Mouse (Mus musculus) limb, embryonic 11.5 days (tissue): ENCODE measurements at regions not wholly inside any gene's neighbourhood (a gene's known extent, or its start where the extent isn't known, plus 50 kb on each side); places are given as distances from the start of the nearest gene placed in this dataset.

ENCODE experiments used
- ATAC-seq: fragments of 200-750 bp; cut with Nextera tagmentation; 2 replicates; pipeline ENCODE4 v1.8.0; 2017; ENCODE audit warnings: low read depth; ENCODE audit not compliant: insufficient number of reproducible peaks, low FRiP score, low TSS enrichment
- DNase-seq: peaks from one replicate; pipeline ENCODE4 v3.0.0-alpha.2; 2015; ENCODE audit warnings: low spot score
- H3K27ac ChIP-seq: fragments of 300-500 bp; sonication (generic); replicated peaks from 2 replicates; pipeline ENCODE4 v1.5.1; 2014; ENCODE audit warnings: low read depth, mild to moderate bottlenecking, low read length
- H3K27me3 ChIP-seq: fragments of 300-500 bp; sonication (generic); 2 replicates; pipeline ENCODE4 v1.6.1; 2014; ENCODE audit warnings: mild to moderate bottlenecking, low read length, mixed read lengths; ENCODE audit not compliant: control insufficient read depth, insufficient read depth
- H3K36me3 ChIP-seq: fragments of 300-500 bp; sonication (generic); 2 replicates; pipeline ENCODE4 v1.6.1; 2014; ENCODE audit warnings: mild to moderate bottlenecking, low read length, moderate library complexity, mixed read lengths; ENCODE audit not compliant: control insufficient read depth, insufficient read depth
- H3K4me1 ChIP-seq: fragments of 300-500 bp; sonication (generic); 2 replicates; pipeline ENCODE4 v1.6.1; 2014; ENCODE audit warnings: low read length, mixed read lengths; ENCODE audit not compliant: control insufficient read depth, insufficient read depth
- H3K4me2 ChIP-seq: fragments of 300-500 bp; sonication (generic); 2 replicates; pipeline ENCODE4 v1.6.1; 2014; ENCODE audit warnings: low read depth, mild to moderate bottlenecking, moderate library complexity; ENCODE audit not compliant: severe bottlenecking
- H3K4me3 ChIP-seq: fragments of 300-500 bp; sonication (generic); 2 replicates; pipeline ENCODE4 v1.5.1; 2014; ENCODE audit warnings: low read depth, low read length
- H3K9ac ChIP-seq: fragments of 300-500 bp; sonication (generic); 2 replicates; pipeline ENCODE4 v1.6.1; 2014; ENCODE audit warnings: mild to moderate bottlenecking, low read length
- H3K9me3 ChIP-seq: fragments of 300-500 bp; sonication (generic); 2 replicates; pipeline ENCODE4 v1.6.1; 2016; ENCODE audit warnings: low read length; ENCODE audit not compliant: control insufficient read depth
- WGBS: fragments of 180-500 bp; shearing (Covaris S2); extraction: QIAGEN DNeasy Blood & Tissue Kit; methylation state at CpG from one replicate; pipeline ENCODE4 v1.1.7; 2014; 5-methylcytosine and 5-hydroxymethylcytosine counted together

DNA sequence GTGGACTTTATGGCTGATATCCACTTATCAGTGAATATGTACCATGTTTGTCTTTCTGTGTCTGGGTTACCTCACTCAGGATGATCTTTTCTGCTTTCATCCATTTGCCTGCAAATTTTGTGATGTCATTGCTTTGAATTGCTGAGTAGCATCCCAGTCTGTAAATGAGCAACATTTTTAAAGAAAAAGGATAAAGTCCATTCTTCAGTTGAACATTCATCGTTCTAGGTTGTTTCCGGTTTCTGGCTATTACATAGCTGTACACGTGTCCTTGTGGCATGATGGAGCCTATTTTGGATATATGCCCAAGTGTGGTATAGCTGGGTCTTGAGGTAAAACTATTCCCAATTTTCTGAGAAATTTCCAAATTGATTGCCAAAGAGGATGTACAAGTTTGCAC is 107.9 kb upstream of the Ccdc122 start:
- no peaks in the 10 kb centered on the region for H3K9me3 ChIP-seq
- no peak overlapping the region for H3K9ac ChIP-seq
- 93% methylated on average over 3 of the region's 3 CpGs for WGBS
- ATAC-seq (no peak), DNase-seq (no peak)
- H3K36me3 ChIP-seq = no peaks in the 10 kb centered on the region
- no peaks in the 10 kb centered on the region for H3K4me1 ChIP-seq
- H3K27me3 ChIP-seq = no peaks in the 10 kb centered on the region
- H3K4me2 ChIP-seq = no peak overlapping the region
- H3K4me3 ChIP-seq = no peak overlapping the region
- H3K27ac ChIP-seq = no peak overlapping the region

DNA sequence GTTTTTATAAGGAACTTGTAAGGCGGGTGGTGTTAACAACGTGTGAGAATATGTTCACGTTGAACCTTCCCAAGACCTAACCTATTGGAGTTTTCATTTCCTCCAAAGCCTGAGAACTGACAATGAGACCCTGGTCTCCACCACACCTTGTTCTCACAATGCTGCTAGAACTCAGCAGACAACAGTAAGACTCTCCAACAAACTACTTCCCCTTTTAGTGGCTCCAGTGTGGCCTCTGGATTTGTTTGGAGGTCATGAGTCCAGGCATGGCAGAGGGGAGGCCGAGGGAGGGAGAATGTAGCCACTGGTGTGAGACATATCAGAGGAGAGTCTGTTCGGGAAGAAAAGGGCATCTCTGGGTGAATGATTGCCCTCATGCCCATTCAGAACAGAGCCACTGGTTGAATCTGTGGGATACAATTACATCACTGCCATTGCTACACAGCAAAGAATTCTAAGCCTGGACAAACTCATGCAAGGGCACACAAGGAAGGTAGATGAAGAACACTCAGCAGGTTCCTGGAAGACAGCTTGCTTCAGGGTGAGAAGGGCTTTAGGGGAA is 109.2 kb upstream of the Ccdc122 start:
- 85% methylated on average over 5 of the region's 5 CpGs for WGBS
- Histone ChIP-seq H3K4me2 (no peak overlapping the region), H3K27ac (no peak overlapping the region), H3K4me3 (no peak overlapping the region), H3K4me1 (no peaks in the 10 kb centered on the region), H3K9ac (no peak overlapping the region), H3K9me3 (no peaks in the 10 kb centered on the region), H3K27me3 (no peaks in the 10 kb centered on the region), H3K36me3 (no peaks in the 10 kb centered on the region)
- DNase-seq = no peak
- no peak for ATAC-seq

DNA sequence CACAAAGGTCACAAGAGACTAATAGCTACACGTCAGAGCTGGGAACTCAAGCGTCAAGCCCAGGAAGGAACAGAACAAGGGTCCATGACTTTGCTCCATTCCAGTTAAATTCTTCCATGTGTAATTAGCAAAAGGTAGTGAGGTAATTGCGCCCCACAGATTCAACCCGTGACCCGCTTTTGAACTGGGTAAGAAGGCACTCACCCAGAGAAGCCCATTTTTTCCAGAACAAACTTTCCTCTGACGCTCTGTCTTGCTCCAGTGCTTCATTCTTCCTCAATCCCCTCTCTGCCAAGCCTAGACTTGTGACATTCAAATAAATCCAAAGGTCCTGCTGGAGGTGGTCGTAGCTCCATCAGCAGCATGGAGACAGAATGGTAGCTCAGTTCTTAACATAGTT is 110.2 kb upstream of the Ccdc122 start:
- Histone ChIP-seq H3K27ac (no peak overlapping the region), H3K9ac (no peak overlapping the region), H3K27me3 (no peaks in the 10 kb centered on the region), H3K36me3 (no peaks in the 10 kb centered on the region), H3K9me3 (no peaks in the 10 kb centered on the region), H3K4me1 (no peaks in the 10 kb centered on the region), H3K4me2 (no peak overlapping the region), H3K4me3 (no peak overlapping the region)
- ATAC-seq (no peak), DNase-seq (no peak)
- WGBS = 89% methylated on average over 7 of the region's 7 CpGs

DNA sequence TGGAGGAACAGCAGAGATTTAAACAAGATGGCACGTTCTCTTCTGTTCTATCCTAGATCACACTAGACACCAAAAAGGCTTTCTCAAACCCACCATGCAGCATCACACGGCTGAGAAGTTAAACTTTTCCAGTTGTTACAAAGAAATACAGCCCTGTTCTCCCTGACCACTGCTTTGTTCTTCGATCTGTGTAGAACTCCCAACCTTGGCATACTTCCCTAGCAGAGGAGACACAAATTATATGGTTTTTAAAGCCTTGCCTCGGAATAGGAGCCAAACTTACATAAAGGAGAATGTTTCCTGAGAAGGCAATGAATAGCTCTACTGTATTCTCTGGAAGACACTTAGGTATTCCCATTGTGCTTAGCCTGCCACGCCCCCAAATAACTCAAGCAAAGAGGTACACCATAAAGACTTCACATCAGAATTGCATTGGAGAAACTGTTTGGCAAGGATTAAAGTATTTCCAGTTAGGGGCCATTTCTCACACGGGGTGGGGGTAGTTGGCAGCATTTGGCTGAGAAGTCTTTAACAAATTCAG is 114.1 kb upstream of the Ccdc122 start:
- ATAC-seq (no peak), DNase-seq (no peak)
- Histone ChIP-seq H3K27me3 (no peaks in the 10 kb centered on the region), H3K9ac (no peak overlapping the region), H3K27ac (no peak overlapping the region), H3K4me3 (no peak overlapping the region), H3K9me3 (no peaks in the 10 kb centered on the region), H3K36me3 (no peaks in the 10 kb centered on the region), H3K4me2 (no peak overlapping the region), H3K4me1 (no peaks in the 10 kb centered on the region)
- WGBS = 84% methylated on average over 6 of the region's 6 CpGs

DNA sequence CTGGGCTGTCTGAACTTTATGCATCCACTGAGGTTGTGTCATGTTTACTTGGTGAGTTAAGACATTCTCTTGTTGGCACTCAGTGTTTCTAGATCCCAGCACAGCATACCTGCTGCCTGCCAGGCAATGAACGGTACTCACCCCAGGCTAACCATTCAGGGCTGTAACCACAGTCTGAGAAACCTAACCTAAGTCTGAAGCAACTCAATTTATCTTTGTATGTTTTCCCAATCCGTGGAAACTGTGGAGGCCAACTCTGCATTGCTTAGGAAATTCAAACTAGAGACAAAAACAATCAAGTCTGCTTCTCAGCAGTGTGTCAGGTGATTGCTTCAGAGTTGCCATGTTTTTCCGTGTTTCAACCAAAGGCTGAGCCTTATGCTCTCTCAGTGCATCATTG is 118.5 kb upstream of the Ccdc122 start:
- Histone ChIP-seq H3K27me3 (no peaks in the 10 kb centered on the region), H3K4me3 (no peak overlapping the region), H3K36me3 (no peaks in the 10 kb centered on the region), H3K9ac (no peak overlapping the region), H3K27ac (no peak overlapping the region), H3K4me1 (no peaks in the 10 kb centered on the region), H3K4me2 (no peak overlapping the region), H3K9me3 (no peaks in the 10 kb centered on the region)
- WGBS = 76% methylated on average over 3 of the region's 3 CpGs
- DNase-seq (no peak), ATAC-seq (no peak)

DNA sequence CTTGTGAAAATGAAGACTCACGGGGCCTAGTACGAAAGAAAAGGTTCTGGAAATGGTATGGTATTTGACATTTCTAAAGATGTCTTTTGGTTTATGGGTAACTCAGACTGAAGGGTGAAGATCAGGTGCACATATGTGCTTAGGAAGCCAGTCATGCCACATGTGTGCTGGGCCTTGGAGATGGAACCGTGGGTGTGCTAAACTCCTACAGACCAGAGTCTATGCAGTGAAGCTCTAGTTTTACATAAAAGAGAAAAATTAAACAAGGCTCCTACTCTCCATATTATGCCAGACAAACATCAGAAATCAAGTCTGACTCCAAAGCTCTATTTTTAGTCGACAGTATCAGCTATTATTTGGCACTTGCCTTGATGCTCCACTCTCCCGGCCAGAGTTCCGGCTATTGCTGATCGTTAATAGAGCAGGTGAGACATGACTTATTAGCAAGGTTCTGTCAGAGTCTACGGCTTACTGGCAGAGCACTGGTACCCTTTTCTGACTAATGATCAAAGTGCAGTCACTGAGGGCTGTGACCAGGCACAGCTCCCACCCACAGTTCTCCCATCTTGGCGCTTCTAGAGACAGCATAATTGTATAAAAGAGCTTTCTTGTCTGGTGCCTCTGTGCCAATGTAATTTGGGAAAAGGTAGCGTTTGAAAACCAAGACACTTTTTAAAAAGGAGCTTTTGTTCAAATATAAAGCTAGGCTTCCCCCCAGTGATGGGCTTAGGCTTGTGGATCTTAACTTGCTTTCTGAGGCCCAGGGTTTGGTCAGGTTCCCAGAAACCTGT is 119.2 kb upstream of the Ccdc122 start:
- ATAC-seq = no peak
- WGBS = 66% methylated on average over 10 of the region's 10 CpGs
- no peak overlapping the region for H3K27ac ChIP-seq

DNA sequence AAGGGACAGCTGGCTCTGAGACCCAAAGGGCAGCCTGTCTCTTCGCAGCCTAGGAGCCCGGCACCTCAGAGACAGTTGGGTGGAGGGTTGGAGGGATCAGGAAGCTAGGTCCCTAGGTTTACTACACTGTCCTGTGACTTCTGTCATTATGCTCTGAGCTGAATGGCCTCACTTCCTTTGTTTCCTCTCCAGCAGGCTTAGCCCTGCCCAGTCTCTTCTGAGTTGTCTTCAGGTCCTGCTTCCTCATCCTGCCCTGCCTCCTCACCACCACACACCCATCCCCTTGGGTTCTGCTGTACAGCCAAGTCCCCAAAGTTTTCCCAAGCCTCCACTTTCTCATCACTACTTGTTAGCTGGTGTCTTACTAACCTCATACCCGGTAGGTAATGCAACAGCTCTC is 122.7 kb upstream of the Ccdc122 start:
- Histone ChIP-seq H3K4me3 (no peak overlapping the region), H3K36me3 (no peaks in the 10 kb centered on the region), H3K9me3 (no peaks in the 10 kb centered on the region), H3K9ac (no peak overlapping the region), H3K27ac (no peak overlapping the region), H3K4me2 (no peak overlapping the region), H3K27me3 (no peaks in the 10 kb centered on the region), H3K4me1 (peaks cover 5% of the 10 kb centered on the region; the same call in 1 of the 2 replicates)
- ATAC-seq (no peak), DNase-seq (no peak)
- WGBS = 94% methylated on average over 3 of the region's 3 CpGs

More for the DNA sequence above, 119.2 kb upstream of the Ccdc122 start:
- DNase-seq = no peak
- H3K9me3 ChIP-seq = no peaks in the 10 kb centered on the region
- H3K4me1 ChIP-seq = peaks cover 4% of the 10 kb centered on the region; the same call in 1 of the 2 replicates
- no peak overlapping the region for H3K9ac ChIP-seq
- H3K27me3 ChIP-seq = no peaks in the 10 kb centered on the region
- H3K4me3 ChIP-seq = no peak overlapping the region
- H3K36me3 ChIP-seq = no peaks in the 10 kb centered on the region
- no peak overlapping the region for H3K4me2 ChIP-seq

DNA sequence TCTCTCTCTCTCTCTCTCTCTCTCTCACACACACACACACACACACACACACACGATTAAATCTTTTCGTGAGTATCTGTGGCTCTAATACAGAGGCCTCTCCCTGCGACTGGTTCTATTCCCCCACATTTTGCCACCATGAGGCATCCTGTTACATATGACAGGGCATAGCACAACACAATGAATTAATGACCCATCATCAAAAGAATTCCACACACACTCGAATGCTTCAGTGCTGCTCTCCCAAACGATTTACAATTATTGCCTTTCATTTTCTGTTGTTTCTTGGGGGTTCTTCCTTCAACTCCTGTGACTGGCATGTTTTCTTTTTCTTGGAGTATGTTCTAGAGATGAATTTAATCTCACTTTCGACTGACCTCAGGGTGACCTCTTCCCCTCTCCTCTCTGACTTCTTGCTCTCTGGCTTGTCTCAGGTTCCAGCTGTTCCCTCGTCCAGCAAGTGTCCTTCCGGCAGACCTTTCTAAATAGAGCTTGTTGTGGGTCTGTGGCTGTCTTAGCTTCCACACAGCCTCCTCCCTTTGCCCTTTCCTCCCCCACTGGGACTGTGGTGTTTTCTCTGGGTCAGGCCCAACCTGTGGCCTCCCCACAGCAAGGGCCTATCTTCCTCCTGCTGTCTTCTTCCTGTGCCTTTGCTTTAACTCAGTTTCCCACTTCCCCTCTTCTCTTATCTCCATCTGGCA is 124.1 kb upstream of the Ccdc122 start:
- Histone ChIP-seq H3K27me3 (no peaks in the 10 kb centered on the region), H3K4me2 (no peak overlapping the region), H3K4me3 (no peak overlapping the region), H3K27ac (no peak overlapping the region), H3K9me3 (no peaks in the 10 kb centered on the region), H3K9ac (no peak overlapping the region), H3K36me3 (no peaks in the 10 kb centered on the region), H3K4me1 (peaks cover 5% of the 10 kb centered on the region; the same call in 1 of the 2 replicates)
- ATAC-seq (no peak), DNase-seq (no peak)
- WGBS = 31% methylated on average over 8 of the region's 8 CpGs
